Mouse (Mus musculus): ENCODE data around the gene Tmx1. TPM values are rescaled to one million over a fixed set of nuclear protein-coding genes. Genes with fewer than 3 reads are reported as not detected.

Tmx1 gene
- total RNA-seq, 4 experiments from 2014 or later: 29.3 to 34.7 (median 33.2) TPM

DNA sequence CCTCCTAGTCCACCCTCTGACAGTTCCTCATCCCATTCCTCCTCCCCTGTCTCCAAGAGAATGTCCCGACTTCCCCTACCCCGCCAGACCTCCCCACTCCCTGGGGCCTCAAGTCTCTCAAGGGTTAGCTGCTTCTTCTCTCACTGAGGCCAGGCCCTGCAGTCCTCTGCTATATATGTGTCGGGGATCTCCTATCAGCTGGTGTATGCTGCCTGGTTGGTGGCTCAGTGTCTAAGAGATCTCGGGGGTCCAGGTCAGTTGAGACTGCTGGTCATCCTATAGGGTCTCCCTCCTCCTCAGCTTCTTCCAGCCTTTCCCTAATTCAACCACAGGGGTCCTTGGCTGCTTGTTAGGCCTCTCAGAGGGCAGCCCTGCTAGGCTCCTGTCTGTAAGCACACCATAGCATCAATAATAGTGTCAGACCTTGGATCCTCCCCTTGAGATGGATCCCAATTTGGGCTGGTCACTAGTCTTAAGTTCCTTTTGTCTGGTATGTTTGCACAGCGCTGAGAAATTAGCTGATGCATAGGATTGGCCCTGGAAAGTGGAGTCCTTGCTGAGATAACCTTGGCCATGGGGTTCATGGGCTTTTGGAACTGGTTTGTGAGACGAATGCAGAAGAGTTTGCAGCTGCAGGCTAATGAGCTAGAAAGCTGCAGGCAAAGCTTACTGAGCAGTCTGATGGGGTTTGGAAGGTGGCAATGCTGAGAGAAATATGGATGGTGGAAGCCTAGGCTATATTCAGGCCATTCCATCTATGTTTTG is 34.0 kb downstream of the Tmx1 start:
- DNase-seq (ENCODE audit: low spot score in 2 of 2): no peak

DNA sequence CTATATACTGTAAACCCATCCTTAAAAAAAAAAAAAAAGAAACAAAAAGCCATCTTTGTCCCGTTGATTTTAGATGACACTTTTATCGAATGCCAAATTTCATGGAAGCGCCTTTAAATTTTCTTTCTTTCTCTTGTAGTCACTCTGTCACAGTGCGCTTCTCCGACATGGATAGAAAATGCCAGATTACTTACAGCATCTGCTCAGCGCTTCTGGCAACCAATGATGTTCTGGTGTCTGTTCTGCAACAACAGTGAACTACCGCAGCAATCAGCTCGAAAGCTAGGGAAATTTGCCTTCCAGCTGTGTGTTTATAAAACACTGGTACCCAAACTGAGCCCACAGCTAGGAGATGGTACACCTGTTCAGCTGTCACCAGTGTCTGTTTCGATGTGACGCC is 39.5 kb downstream of the Tmx1 start:
- no peak for DNase-seq (ENCODE audit: low spot score in 2 of 2)

DNA sequence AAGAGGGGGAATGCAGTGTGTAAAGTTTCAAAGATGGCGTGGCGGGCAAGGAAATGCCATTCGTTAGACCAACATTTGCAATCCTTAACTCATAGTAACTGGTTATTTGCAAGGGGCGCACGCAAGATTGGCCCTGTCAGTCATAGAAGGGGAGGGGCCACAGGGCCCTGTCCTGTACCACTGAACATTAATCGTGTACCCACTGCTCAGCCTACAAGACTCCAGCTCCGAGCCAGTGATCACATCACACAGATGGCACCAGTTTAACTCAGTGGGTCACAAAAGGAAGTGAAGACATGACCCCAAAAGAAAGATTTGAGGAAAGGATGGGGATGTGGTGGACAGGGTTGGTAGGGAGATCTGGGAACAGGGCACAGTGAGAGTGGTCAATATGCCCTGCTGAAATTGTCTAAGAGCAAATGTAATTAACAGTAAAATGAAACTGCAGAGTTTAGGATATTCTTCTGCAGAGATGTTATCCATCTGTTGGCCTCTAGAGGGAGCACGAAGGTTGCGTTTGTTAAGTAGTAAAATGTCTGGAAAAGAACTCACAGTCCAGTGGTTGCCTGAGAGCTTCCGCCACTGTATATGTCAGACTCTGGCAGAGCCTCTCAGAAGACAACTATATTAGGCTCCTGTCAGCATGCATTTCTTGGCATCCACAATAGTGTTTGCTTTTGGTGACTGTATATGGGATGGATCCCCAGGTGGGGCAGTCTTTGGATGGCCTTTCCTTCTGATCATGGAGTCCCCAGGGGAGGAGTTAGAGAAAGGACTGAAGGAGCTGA is 41.8 kb downstream of the Tmx1 start:
- peak in 1 of 2 experiments; percentile 48 for DNase-seq (ENCODE audit: low spot score in 2 of 2)

DNA sequence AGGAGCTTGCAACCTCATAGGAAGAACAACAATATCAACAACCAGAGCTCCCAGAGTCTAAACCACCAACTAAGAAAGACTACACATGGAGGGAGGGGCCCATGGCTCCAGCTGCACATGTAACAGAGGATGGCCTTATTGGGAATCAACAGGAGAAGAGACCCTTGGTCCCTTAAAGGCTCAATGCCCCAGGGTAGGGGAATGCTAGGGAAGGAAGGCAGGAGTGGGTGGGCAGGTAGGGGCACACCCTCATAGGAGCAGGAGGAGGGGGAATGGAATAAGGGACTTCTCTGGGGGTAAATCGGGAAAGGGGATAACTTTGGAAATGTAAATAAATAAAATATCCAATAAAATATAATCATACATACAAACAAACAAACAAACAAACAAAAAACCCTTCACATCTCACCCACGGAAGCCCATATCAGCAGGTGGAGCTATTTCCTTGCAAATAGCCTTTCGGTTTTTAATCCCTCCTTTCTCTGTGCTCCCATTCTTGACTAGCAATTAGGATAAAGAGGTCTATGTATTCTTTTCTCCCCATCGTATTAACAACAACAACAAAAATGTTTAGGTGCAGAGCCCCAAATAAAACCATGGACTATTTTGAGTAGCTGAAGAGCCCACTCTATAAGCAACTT is 42.5 kb downstream of the Tmx1 start:
- no peak for DNase-seq (ENCODE audit: low spot score in 2 of 2)

DNA sequence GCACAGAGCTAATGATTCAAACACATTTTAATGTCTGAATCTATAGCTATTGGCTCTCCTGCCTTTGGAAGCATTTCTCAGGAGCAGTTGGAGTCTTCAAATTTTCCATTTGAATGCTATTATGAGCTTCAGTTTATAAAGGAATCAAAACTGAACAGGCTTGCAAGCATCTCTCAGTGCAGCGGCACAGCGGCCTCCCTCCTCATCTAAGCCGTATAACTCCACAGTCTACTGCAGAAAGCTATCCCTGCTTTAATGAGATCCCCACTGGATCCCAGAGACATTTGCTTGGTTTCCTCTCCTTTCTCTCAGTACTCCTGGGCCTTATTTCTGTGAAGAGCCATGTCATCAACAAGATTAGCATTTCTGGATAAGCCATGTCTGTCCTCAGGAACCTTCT is 45.2 kb downstream of the Tmx1 start:
- no peak for DNase-seq (ENCODE audit: low spot score in 2 of 2)

DNA sequence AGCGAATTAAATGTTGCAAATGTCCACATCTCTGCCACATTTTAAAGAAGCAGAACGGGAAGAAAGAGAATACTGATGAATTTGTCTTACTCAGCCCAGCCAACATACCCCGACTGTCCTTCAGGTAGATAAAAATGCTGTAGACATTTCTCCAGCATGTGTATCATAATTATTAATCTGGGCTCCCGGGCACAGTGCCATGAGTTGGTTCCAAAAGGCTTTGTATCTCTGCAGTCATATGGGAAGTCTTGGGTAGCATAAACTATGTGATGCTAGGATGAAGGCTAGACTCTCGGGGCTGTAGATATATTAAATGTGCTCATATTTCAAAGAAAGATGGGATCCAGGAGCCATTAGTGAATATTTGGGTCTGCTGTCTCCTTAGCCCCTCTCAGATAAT is 53.1 kb downstream of the Tmx1 start:
- DNase-seq (ENCODE audit: low spot score in 2 of 2): no peak

DNA sequence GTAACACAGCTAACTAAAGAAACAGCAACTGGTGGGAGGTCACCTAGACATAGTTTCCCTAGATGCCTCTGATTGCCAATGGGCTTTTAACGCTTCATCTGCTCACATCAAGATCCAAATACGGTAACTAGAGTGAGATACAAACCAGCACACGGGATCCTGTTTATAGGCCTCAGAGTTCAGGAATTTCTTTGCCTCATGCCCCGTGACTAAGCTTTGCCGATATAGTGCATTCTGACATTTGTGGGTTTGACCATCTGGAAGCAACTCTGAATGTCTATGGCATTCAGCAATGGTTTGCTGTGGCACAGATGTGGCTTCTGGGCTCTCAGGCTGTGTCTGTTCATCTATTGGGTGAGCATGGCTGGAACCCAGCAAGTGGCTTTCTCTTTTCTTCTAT is 59.1 kb downstream of the Tmx1 start:
- no peak for DNase-seq (ENCODE audit: low spot score in 2 of 2)

DNA sequence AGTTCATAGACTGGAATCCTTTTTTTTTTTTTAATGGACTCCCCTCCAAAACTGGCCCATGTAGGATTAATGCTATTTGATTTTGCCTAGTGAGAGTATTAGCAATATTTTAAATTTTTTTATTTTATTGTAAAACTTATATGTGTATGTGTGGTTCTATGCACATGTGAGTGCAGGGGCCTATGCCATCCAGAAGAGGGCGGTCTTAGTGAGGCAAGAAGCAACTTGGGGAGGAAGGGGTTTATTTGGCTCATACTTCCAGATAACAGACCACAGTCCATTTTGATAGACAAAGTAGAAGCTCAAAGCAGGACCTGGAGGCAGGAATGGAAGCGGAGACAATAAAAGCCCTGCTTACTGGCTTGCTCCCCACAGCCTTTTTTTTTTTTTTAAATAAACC is 59.5 kb downstream of the Tmx1 start:
- no peak for DNase-seq (ENCODE audit: low spot score in 2 of 2)

Other genes starting within 250 kb of the Tmx1 start
- gene Pygl, start 221.6 kb upstream of the Tmx1 start, total RNA-seq (2022): 1 to 10 TPM; 3.9 to 7.0 (median 4.8) TPM
- 100 to 1,000 TPM; 240 to 340 (median 277) TPM for gene Trim9, start 105.5 kb upstream of the Tmx1 start, total RNA-seq (2022)